Mouse (Mus musculus) splenic B cell, adult 2 months (primary cell): Measurements from ENCODE around the gene Gm10382.
A peak's percentile ranks its signal among the peaks of the same experiment; 100 is the strongest.
"Not testable (repeated sequence)": the region's sequence is repeated elsewhere in the genome, so short reads cannot be mapped to it uniquely, and the experiment has no call there.

Source experiments
- DNase-seq: peaks from one replicate; pipeline ENCODE4 v3.0.0-alpha.2; 2011; ENCODE audit warnings: low read depth, low spot score
- H3K27me3 ChIP-seq: 2 replicates; pipeline ENCODE4 v1.6.1; 2012; ENCODE audit warnings: mild to moderate bottlenecking, low read length, moderate library complexity, mixed read lengths; ENCODE audit not compliant: control insufficient read depth, poor library complexity, insufficient read depth, severe bottlenecking
- H3K36me3 ChIP-seq: 2 replicates; pipeline ENCODE4 v1.6.1; 2012; ENCODE audit warnings: mild to moderate bottlenecking, low read length, moderate library complexity, mixed read lengths; ENCODE audit not compliant: control insufficient read depth, poor library complexity, insufficient read depth, severe bottlenecking

Gm10382 gene

GRCm38 (mm10) chr5:125411972-125412530 lies 22.9 kb downstream of the Gm10382 start:
- H3K27me3 ChIP-seq: no peaks in the 10 kb centered on the region
- DNase-seq: peak; percentile 86

GRCm38 (mm10) chr5:125412536-125412935 lies 23.4 kb downstream of the Gm10382 start:
- not testable (repeated sequence) for DNase-seq, H3K27me3 ChIP-seq

More at GRCm38 (mm10) chr5:125411972-125412530, 22.9 kb downstream of the Gm10382 start:
- no peaks in the 10 kb centered on the region; the same call in none of the 2 replicates for H3K36me3 ChIP-seq

GRCm38 (mm10) chr5:125413763-125414162 lies 24.6 kb downstream of the Gm10382 start:
- Histone ChIP-seq H3K36me3 (no peaks in the 10 kb centered on the region; the same call in none of the 2 replicates), H3K27me3 (no peaks in the 10 kb centered on the region)
- DNase-seq: no peak

More at GRCm38 (mm10) chr5:125412536-125412935, 23.4 kb downstream of the Gm10382 start:
- not testable (repeated sequence) for H3K36me3 ChIP-seq

- no peak for DNase-seq
- Histone ChIP-seq H3K27me3 (no peaks in the 10 kb centered on the region), H3K36me3 (no peaks in the 10 kb centered on the region; the same call in none of the 2 replicates)
Observed at GRCm38 (mm10) chr5:125416183-125416582, 27.1 kb downstream of the Gm10382 start.

GRCm38 (mm10) chr5:125418636-125419035 lies 29.5 kb downstream of the Gm10382 start:
- Histone ChIP-seq H3K27me3 (no peaks in the 10 kb centered on the region), H3K36me3 (peaks cover 2% of the 10 kb centered on the region)
- no peak for DNase-seq

GRCm38 (mm10) chr5:125419124-125419523 lies 30.0 kb downstream of the Gm10382 start:
- DNase-seq: peak; percentile 75
- peaks cover 4% of the 10 kb centered on the region for H3K36me3 ChIP-seq
- H3K27me3 ChIP-seq: no peaks in the 10 kb centered on the region

GRCm38 (mm10) chr5:125425698-125426276 lies 36.7 kb downstream of the Gm10382 start:
- DNase-seq: no peak
- Histone ChIP-seq H3K36me3 (peaks cover 12% of the 10 kb centered on the region), H3K27me3 (no peaks in the 10 kb centered on the region)

- Histone ChIP-seq H3K36me3 (peaks cover 12% of the 10 kb centered on the region), H3K27me3 (no peaks in the 10 kb centered on the region)
- no peak for DNase-seq
Observed at GRCm38 (mm10) chr5:125426343-125426742, 37.2 kb downstream of the Gm10382 start.

- H3K36me3 ChIP-seq, H3K27me3 ChIP-seq, DNase-seq: not testable (repeated sequence)
Observed at GRCm38 (mm10) chr5:125432324-125432723, 43.2 kb downstream of the Gm10382 start.

- Histone ChIP-seq H3K27me3 (no peaks in the 10 kb centered on the region), H3K36me3 (peaks cover 4% of the 10 kb centered on the region)
- peak; percentile 98 for DNase-seq
Observed at GRCm38 (mm10) chr5:125433793-125434337, 44.7 kb downstream of the Gm10382 start, which contains the start of gene Dhx37. TSS of gene Dhx37 (minus strand) at chr5:125434121.

- H3K36me3 ChIP-seq, H3K27me3 ChIP-seq: not testable (repeated sequence)
- DNase-seq: peak; percentile 61
Observed at GRCm38 (mm10) chr5:125434347-125434746, 45.2 kb downstream of the Gm10382 start.
